Mouse (Mus musculus): ENCODE measurements at regions not wholly inside any gene's neighbourhood (a gene's known extent, or its start where the extent isn't known, plus 50 kb on each side); places are given as distances from the start of the nearest gene placed in this dataset.

GRCm38 (mm10) chr1:193541281-193541680 is 171.2 kb upstream of the Camk1g start:
- TF ChIP-seq CTCF (IDR thresholded peaks at IDR 0.05; ENCODE audit: extremely low read depth, insufficient read depth, low read length) (no peak), POLR2A (IDR thresholded peaks at IDR 0.05; ENCODE audit: extremely low read depth, insufficient read depth, low read length) (no peak)

Data from cortical plate, adult 2 months (tissue).